Mouse (Mus musculus): ENCODE data around the gene Cyp4a30b.
"Not testable (repeated sequence)": the region's sequence is repeated elsewhere in the genome, so short reads cannot be mapped to it uniquely, and the experiment has no call there.

Gene Cyp4a30b

GRCm38 (mm10) chr4:115452304-115452703, at the start of gene Cyp4a30b:
TSS of gene Cyp4a30b (plus strand) at chr4:115452604.
- DNase-seq (ENCODE audit: low spot score in 2 of 2) = no peak

- DNase-seq (ENCODE audit: low spot score in 2 of 2) = not testable (repeated sequence)
Observed at GRCm38 (mm10) chr4:115411324-115411723, 41.1 kb upstream of the Cyp4a30b start, which contains the start of gene Cyp4a12b. TSS of gene Cyp4a12b (plus strand) at chr4:115411624.

- no peak for DNase-seq (ENCODE audit: low spot score in 2 of 2)
Observed at GRCm38 (mm10) chr4:115450577-115451137, 1.7 kb upstream of the Cyp4a30b start.

- peak in 1 of 2 experiments; percentile 10 for DNase-seq (ENCODE audit: low spot score in 2 of 2)
Observed at GRCm38 (mm10) chr4:115473585-115473984, 21.2 kb downstream of the Cyp4a30b start.

- peak; percentile 24 to 39 for DNase-seq (ENCODE audit: low spot score in 2 of 2)
Observed at GRCm38 (mm10) chr4:115476051-115476450, 23.6 kb downstream of the Cyp4a30b start.

DNA sequence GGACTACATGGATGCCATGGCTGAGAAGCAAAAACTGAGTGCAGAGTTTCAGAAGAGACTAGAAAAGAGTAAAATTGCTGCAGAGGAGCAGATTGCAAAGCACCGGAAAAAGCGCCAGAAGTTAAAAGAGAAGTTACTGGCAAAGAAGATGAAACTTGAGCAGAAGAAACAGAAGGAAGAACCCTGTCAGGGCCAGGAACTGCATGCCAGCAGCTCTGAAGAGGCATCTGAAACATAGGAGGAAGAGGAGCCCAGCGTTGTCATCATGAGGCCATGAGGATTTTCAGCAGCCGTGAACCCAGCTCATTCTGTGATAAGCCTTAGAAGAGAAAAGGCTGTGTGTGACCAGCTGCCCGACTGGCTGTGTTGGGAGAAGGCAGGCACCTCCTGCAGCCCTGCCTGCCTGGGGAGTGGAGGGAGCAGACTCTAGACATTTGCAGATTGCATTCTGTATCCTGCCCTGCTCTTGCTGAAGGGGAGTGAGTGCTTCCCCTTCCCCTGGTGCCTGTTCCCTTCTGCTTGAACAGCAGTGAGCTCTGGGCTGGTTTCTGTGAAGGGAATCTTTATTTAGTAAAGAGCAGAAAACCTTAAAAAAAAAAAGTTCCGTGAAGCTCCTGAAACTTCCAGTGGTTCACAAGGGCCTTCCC, 28.7 kb downstream of the Cyp4a30b start:
- DNase-seq (ENCODE audit: low spot score in 2 of 2) = no peak

GRCm38 (mm10) chr4:115496001-115496400, 43.6 kb downstream of the Cyp4a30b start, which contains the start of gene Cyp4a14:
TSS of gene Cyp4a14 (minus strand) at chr4:115496142.
- DNase-seq (ENCODE audit: low spot score in 2 of 2) = no peak

GRCm38 (mm10) chr4:115497466-115497865, 45.1 kb downstream of the Cyp4a30b start:
- no peak for DNase-seq (ENCODE audit: low spot score in 2 of 2)

DNA sequence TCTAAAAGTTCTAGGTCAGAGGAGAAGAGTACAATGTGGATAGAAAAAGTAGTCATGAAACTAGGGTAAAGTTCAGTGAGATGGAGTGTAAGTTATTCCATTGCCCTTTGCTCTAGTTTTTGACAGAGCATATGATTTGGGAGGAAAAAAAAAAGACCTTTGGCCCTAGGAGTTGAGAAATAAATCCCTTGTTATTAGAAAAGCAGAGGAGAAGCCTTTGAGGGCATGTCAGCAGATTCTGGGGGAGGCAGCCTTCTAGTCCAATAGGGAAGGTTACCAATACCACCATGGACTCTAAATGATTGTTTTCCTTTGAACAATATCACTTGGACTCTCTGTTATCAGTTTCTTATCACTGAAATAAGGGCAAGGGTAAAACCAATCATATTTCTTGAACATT, 61.6 kb downstream of the Cyp4a30b start:
- DNase-seq (ENCODE audit: low spot score in 2 of 2) = not testable (repeated sequence)

GRCm38 (mm10) chr4:115518000-115518399, 65.6 kb downstream of the Cyp4a30b start, which contains the start of gene Cyp4a10:
TSS of gene Cyp4a10 (plus strand) at chr4:115518264.
- DNase-seq (ENCODE audit: low spot score in 2 of 2) = not testable (repeated sequence)

DNA sequence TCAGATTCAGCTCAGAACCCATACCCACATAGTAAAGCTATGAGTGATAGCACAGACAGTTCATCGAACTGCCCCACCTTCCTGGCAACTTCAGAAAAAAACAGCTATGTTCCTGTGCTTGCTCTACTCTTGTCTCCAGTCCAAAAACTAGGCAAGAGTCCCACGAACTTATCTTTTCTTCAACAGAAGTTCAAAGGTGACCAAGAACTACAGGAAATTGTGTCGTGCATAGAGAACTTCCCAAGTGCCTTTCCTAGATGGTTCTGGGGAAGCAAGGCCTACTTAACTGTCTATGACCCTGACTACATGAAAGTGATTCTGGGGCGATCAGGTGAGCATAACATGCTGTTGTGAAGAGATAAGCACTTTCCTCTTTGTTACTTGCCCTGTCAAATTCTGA, 67.0 kb downstream of the Cyp4a30b start:
- DNase-seq (ENCODE audit: low spot score in 2 of 2) = no peak

Data from heart, adult 9 months (tissue).